Mouse (Mus musculus) bone marrow, adult 2 months (tissue): ENCODE results near the gene Irs2.

ENCODE experiments used
- CTCF ChIP-seq: fragments of 200-500 bp; IDR thresholded peaks from 2 replicates; pipeline ENCODE4 v1.5.1; 2011; ENCODE audit warnings: low read length, control low read depth; ENCODE audit not compliant: control insufficient read depth, insufficient read depth
- POLR2A ChIP-seq: fragments of 200-500 bp; IDR thresholded peaks from 2 replicates; pipeline ENCODE4 v1.6.1; 2011; ENCODE audit warnings: low read depth, mild to moderate bottlenecking, control low read depth, low read length, borderline replicate concordance; ENCODE audit not compliant: control insufficient read depth

DNA sequence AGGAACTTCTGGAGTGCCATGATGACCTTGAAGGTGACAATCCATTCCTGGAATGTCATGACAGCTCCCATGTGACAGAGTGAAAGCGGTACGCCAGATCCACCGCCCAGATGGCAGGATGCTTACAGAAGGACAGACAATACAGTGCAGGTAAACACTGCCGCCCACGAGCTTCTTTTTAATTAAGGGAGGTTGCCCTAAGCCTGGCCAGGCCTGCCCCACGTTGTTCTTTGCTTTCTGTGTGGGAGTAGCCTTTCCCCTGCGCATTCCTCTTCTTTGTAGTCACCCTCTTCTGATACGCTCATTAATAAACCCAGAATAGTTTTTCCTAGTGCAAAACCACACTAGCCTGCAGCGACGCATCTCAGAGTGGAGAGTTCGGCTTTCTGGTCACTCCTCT is 36.4 kb upstream of the Irs2 start:
- no peak for TF ChIP-seq CTCF
- TF ChIP-seq POLR2A: no peak
